8 mouse cellular contexts compared by ENCODE assay signal in genomic region chr6:122828086-122828485, GRCm38 (mm10). TPM values are rescaled to one million over a fixed set of nuclear protein-coding genes. Genes with fewer than 3 reads are reported as not detected.
DNase-seq lines count a peak whose midpoint lies in the region; ATAC-seq and TF ChIP-seq lines count a peak whose summit lies in the region.

No protein-coding gene starts in this region.

- peaks cover 21% of the 10 kb centered on the region for H3K36me3 ChIP-seq in hindbrain, postnatal 0 days (ENCODE audit: insufficient read depth, low read length)
- H3K36me3 ChIP-seq in hindbrain, embryonic 14.5 days (replicated peaks; ENCODE audit: control insufficient read depth, insufficient read depth) = peaks cover 27% of the 10 kb centered on the region
- no peaks in the 10 kb centered on the region for H3K36me3 ChIP-seq in E14TG2a.4 (ENCODE audit: insufficient read depth, low read length)
- peaks cover 21% of the 10 kb centered on the region for H3K36me3 ChIP-seq in spleen, adult 2 months (ENCODE audit: control insufficient read depth, insufficient read depth, low read length)

- no peak for TF ChIP-seq POLR2A in spleen, adult 2 months (IDR thresholded peaks at IDR 0.05; ENCODE audit: low read depth, low read length)

- H3K4me3 ChIP-seq in hindbrain, postnatal 0 days (ENCODE audit: low read length) = no peak overlapping the region
- H3K4me3 ChIP-seq in hindbrain, embryonic 14.5 days (replicated peaks; ENCODE audit: low read length) = no peak overlapping the region
- no peak overlapping the region for H3K4me3 ChIP-seq in E14TG2a.4 (replicated peaks; ENCODE audit: low read length)
- no peak overlapping the region for H3K4me3 ChIP-seq in spleen, adult 2 months (ENCODE audit: extremely low read depth, insufficient read depth, insufficient read length)

- no peak overlapping the region for H3K4me2 ChIP-seq in hindbrain, postnatal 0 days (ENCODE audit: low read depth, low read length)
- no peak overlapping the region for H3K4me2 ChIP-seq in hindbrain, embryonic 14.5 days (replicated peaks)

- no peak overlapping the region for H3K9ac ChIP-seq in hindbrain, postnatal 0 days (replicated peaks; ENCODE audit: low read length)
- no peak overlapping the region for H3K9ac ChIP-seq in hindbrain, embryonic 14.5 days

- no peaks in the 10 kb centered on the region for H3K9me3 ChIP-seq in hindbrain, postnatal 0 days (ENCODE audit: low read length)
- no peaks in the 10 kb centered on the region for H3K9me3 ChIP-seq in hindbrain, embryonic 14.5 days (ENCODE audit: control insufficient read depth, low read length)
- no peaks in the 10 kb centered on the region for H3K9me3 ChIP-seq in E14TG2a.4 (ENCODE audit: low read length)

- peak; percentile 33 for DNase-seq in hindbrain, postnatal 0 days (ENCODE audit: low spot score)
- DNase-seq in hindbrain, embryonic 14.5 days (ENCODE audit: low spot score) = no peak
- peak; percentile 35 for DNase-seq in adrenal gland, postnatal 25 days
- DNase-seq in liver = peak; percentile 71
- DNase-seq in spleen, adult 2 months (ENCODE audit: low read depth in 1 of 2, low spot score in 2 of 2) = peak in 1 of 2 experiments; percentile 35
- DNase-seq in right cerebral cortex, adult 18-20 months = no peak
- DNase-seq in layer of hippocampus, adult 9-10 months (ENCODE audit: low spot score) = no peak

- ATAC-seq in hindbrain, postnatal 0 days = no peak
- ATAC-seq in hindbrain, embryonic 14.5 days (ENCODE audit: low FRiP score) = no peak

- no peak overlapping the region for H3K27ac ChIP-seq in hindbrain, postnatal 0 days
- H3K27ac ChIP-seq in hindbrain, embryonic 14.5 days = no peak overlapping the region
- no peak overlapping the region for H3K27ac ChIP-seq in spleen, adult 2 months (ENCODE audit: insufficient read depth, low read length)

- TF ChIP-seq CTCF in hindbrain, postnatal 0 days (IDR thresholded peaks at IDR 0.05; ENCODE audit: low read depth) = peak; percentile 56
- peak; percentile 77 for TF ChIP-seq CTCF in E14TG2a.4 (conservative IDR thresholded peaks at IDR 0.05; ENCODE audit: low read length)
- peak; percentile 39; the same call in 1 of the 2 replicates for TF ChIP-seq CTCF in spleen, adult 2 months (IDR thresholded peaks at IDR 0.05; ENCODE audit: extremely low read depth, insufficient read depth, insufficient read length, insufficient replicate concordance)

- peaks cover 9% of the 10 kb centered on the region; the same call in 1 of the 2 replicates for H3K4me1 ChIP-seq in hindbrain, postnatal 0 days (ENCODE audit: insufficient read depth, low read length)
- H3K4me1 ChIP-seq in hindbrain, embryonic 14.5 days (replicated peaks; ENCODE audit: control insufficient read depth, insufficient read depth, low read length) = peaks cover 17% of the 10 kb centered on the region
- peaks cover 53% of the 10 kb centered on the region for H3K4me1 ChIP-seq in E14TG2a.4 (replicated peaks; ENCODE audit: low read depth, low read length)
- peaks cover 10% of the 10 kb centered on the region; the same call in 1 of the 2 replicates for H3K4me1 ChIP-seq in spleen, adult 2 months (ENCODE audit: control insufficient read depth, insufficient read depth, insufficient read length)

- H3K27me3 ChIP-seq in hindbrain, postnatal 0 days (ENCODE audit: insufficient read depth, low read length) = no peaks in the 10 kb centered on the region
- no peaks in the 10 kb centered on the region for H3K27me3 ChIP-seq in hindbrain, embryonic 14.5 days (ENCODE audit: control insufficient read depth, insufficient read depth, low read length)
- H3K27me3 ChIP-seq in E14TG2a.4 (ENCODE audit: insufficient read depth, low read length) = peaks cover 18% of the 10 kb centered on the region; the same call in 1 of the 2 replicates
- H3K27me3 ChIP-seq in spleen, adult 2 months (ENCODE audit: control insufficient read depth, insufficient read depth, low read length) = no peaks in the 10 kb centered on the region

- 48% methylated on average over 13 of the region's 13 CpGs for WGBS in hindbrain, postnatal 0 days
- 42% methylated on average over 13 of the region's 13 CpGs for WGBS in hindbrain, embryonic 14.5 days
- WGBS in spleen, adult 2 months = 73% methylated on average over 13 of the region's 13 CpGs

RNA-seq across cellular contexts. Expression of gene Foxj2, which starts 8.4 kb away (rescaled TPM):
- 20.1 and 32.5 TPM in 2 replicates for total RNA-seq in hindbrain, postnatal 0 days (2014; rRNA removed)
- 5.9 and 6.9 TPM in 2 replicates for polyA plus RNA-seq in hindbrain, postnatal 0 days (2015; fragmentation: Nextera tagmentation; extraction: Ambion mirVana)
- polyA plus RNA-seq in hindbrain, embryonic 14.5 days (2014; fragmentation: Nextera tagmentation; extraction: Ambion mirVana) = 9.5 and 11.0 TPM in 2 replicates
- 22.0 and 22.8 TPM in 2 replicates for total RNA-seq in adrenal gland, postnatal 25 days (2021)
- 14.8 and 16.7 TPM in 2 replicates for polyA plus RNA-seq in spleen, adult 2 months (2012; rRNA removed)

RNA-seq across cellular contexts. Expression of gene Slc2a3, which starts 26.6 kb away (rescaled TPM):
- 108 and 129 TPM in 2 replicates for total RNA-seq in hindbrain, postnatal 0 days (2014; rRNA removed)
- 48.9 and 49.7 TPM in 2 replicates for polyA plus RNA-seq in hindbrain, postnatal 0 days (2015; fragmentation: Nextera tagmentation; extraction: Ambion mirVana)
- 40.1 and 51.6 TPM in 2 replicates for polyA plus RNA-seq in hindbrain, embryonic 14.5 days (2014; fragmentation: Nextera tagmentation; extraction: Ambion mirVana)
- total RNA-seq in adrenal gland, postnatal 25 days (2021) = 4.8 and 7.9 TPM in 2 replicates
- 17.8 and 18.5 TPM in 2 replicates for polyA plus RNA-seq in spleen, adult 2 months (2012; rRNA removed)

RNA-seq across cellular contexts. Expression of gene C3ar1, which starts 27.9 kb away (rescaled TPM):
- 1.3 and 2.2 TPM in 2 replicates for total RNA-seq in hindbrain, postnatal 0 days (2014; rRNA removed)
- 1.4 and 1.5 TPM in 2 replicates for polyA plus RNA-seq in hindbrain, postnatal 0 days (2015; fragmentation: Nextera tagmentation; extraction: Ambion mirVana)
- polyA plus RNA-seq in hindbrain, embryonic 14.5 days (2014; fragmentation: Nextera tagmentation; extraction: Ambion mirVana) = 1.6 and 1.9 TPM in 2 replicates
- total RNA-seq in adrenal gland, postnatal 25 days (2021) = 1.9 and 3.0 TPM in 2 replicates
- 0.33 and 0.45 TPM in 2 replicates for polyA plus RNA-seq in spleen, adult 2 months (2012; rRNA removed)

RNA-seq across cellular contexts. Expression of gene Necap1, which starts 46.2 kb away (rescaled TPM):
- 119 and 121 TPM in 2 replicates for total RNA-seq in hindbrain, postnatal 0 days (2014; rRNA removed)
- polyA plus RNA-seq in hindbrain, postnatal 0 days (2015; fragmentation: Nextera tagmentation; extraction: Ambion mirVana) = 158 and 162 TPM in 2 replicates
- 153 and 172 TPM in 2 replicates for polyA plus RNA-seq in hindbrain, embryonic 14.5 days (2014; fragmentation: Nextera tagmentation; extraction: Ambion mirVana)
- total RNA-seq in adrenal gland, postnatal 25 days (2021) = 52.5 and 52.9 TPM in 2 replicates
- polyA plus RNA-seq in spleen, adult 2 months (2012; rRNA removed) = 7.1 and 7.4 TPM in 2 replicates

Comparison
In these comparisons a context has a peak if more than half of its experiments do, and no peak if none do; other contexts are left out.
1. DNase-seq: peak in hindbrain, postnatal 0 days (single experiment), adrenal gland, postnatal 25 days (single experiment) and liver (single experiment); none in hindbrain, embryonic 14.5 days (single experiment), right cerebral cortex, adult 18-20 months (single experiment) and layer of hippocampus, adult 9-10 months (single experiment).
2. Peak in every context shown above with its lines, with median percentiles within 50 percentile points of each other: CTCF ChIP-seq.